Mouse (Mus musculus) stomach, postnatal 0 days (tissue): ENCODE results near the gene Lrpprc. TPM values are rescaled to one million over a fixed set of nuclear protein-coding genes. Genes with fewer than 3 reads are reported as not detected.

Experiments
- ATAC-seq: fragments of 200-750 bp; cut with Nextera tagmentation; 2 replicates; pipeline ENCODE4 v1.8.0; 2017; ENCODE audit not compliant: low FRiP score, low TSS enrichment
- DNase-seq: peaks from one replicate; pipeline ENCODE4 v3.0.0-alpha.2; 2016; ENCODE audit warnings: low spot score
- H3K27ac ChIP-seq: fragments of 300-500 bp; sonication (generic); replicated peaks from 2 replicates; pipeline ENCODE4 v1.5.1; 2014; ENCODE audit warnings: mild to moderate bottlenecking, control low read depth
- H3K27me3 ChIP-seq: fragments of 300-500 bp; sonication (generic); 2 replicates; pipeline ENCODE4 v1.6.1; 2014; ENCODE audit warnings: low read length; ENCODE audit not compliant: control insufficient read depth, insufficient read depth
- H3K36me3 ChIP-seq: fragments of 300-500 bp; sonication (generic); 2 replicates; pipeline ENCODE4 v1.6.1; 2014; ENCODE audit warnings: low read length, mixed read lengths; ENCODE audit not compliant: control insufficient read depth, insufficient read depth
- H3K4me1 ChIP-seq: fragments of 300-500 bp; sonication (generic); replicated peaks from 2 replicates; pipeline ENCODE4 v1.6.1; 2014; ENCODE audit warnings: antibody characterized with exemption; ENCODE audit not compliant: control insufficient read depth, insufficient read depth
- H3K4me2 ChIP-seq: fragments of 300-500 bp; sonication (generic); replicated peaks from 2 replicates; pipeline ENCODE4 v1.6.1; 2014; ENCODE audit warnings: low read depth, mild to moderate bottlenecking, control low read depth, moderate library complexity
- H3K4me3 ChIP-seq: fragments of 300-500 bp; sonication (generic); 2 replicates; pipeline ENCODE4 v1.5.1; 2014; ENCODE audit warnings: low read depth, low read length, control low read depth
- H3K9ac ChIP-seq: fragments of 300-500 bp; sonication (generic); 2 replicates; pipeline ENCODE4 v1.6.1; 2014; ENCODE audit warnings: mild to moderate bottlenecking, low read length, control low read depth, mixed read lengths
- H3K9me3 ChIP-seq: fragments of 300-500 bp; sonication (generic); 2 replicates; pipeline ENCODE4 v1.6.1; 2016; ENCODE audit warnings: low read length; ENCODE audit not compliant: control insufficient read depth
- CTCF ChIP-seq: IDR thresholded peaks from 2 replicates; pipeline ENCODE4 v1.5.1; 2016; ENCODE audit warnings: antibody characterized with exemption, low read depth, mild to moderate bottlenecking, moderate library complexity
- EP300 ChIP-seq: optimal IDR thresholded peaks from 2 replicates; pipeline ENCODE3; 2016; ENCODE audit warnings: antibody characterized with exemption
- WGBS: fragments of 180-500 bp; shearing (Covaris S2); extraction: QIAGEN DNeasy Blood & Tissue Kit; methylation state at CpG from one replicate; pipeline ENCODE4 v1.1.7; 2014; 5-methylcytosine and 5-hydroxymethylcytosine counted together
- polyA plus RNA-seq: library from polyadenylated mRNA; unstranded; fragments of >200 nt; fragmentation: Nextera tagmentation; extraction: Ambion mirVana; gene quantifications from 2 replicates; pipeline ENCODE4 v1.2.1, GENCODE M21; 2015

The Lrpprc gene
- polyA plus RNA-seq, 1 experiment from 2014 or later = 14.6 TPM

DNA sequence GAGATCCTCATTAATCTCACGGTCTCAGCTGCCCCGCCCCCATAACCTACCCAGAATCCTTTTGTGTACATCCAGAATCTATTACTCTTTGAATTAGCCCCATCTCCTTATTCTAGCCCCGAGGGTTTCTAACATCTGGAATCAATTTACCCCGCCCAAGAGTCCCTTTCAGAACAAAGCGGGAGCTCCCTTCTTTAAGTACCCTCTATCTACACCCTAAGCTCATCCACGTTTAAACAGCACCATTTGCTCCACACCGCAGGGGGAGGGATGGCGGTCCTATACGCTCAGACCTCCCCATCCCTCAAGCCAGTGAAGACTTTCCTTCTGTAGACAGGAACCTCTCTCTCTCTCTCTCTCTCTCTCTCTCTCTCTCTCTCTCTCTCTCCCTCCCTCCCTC, 53.9 kb downstream of the Lrpprc start:
- 61% methylated on average over 9 of the region's 9 CpGs for WGBS
- Histone ChIP-seq H3K27ac (no peak overlapping the region), H3K36me3 (0 out of 2 replicates have a peak, but pooled peaks cover 6% of the 10 kb centered on the region), H3K4me1 (no peaks in the 10 kb centered on the region), H3K9ac (no peak overlapping the region), H3K27me3 (no peaks in the 10 kb centered on the region), H3K4me2 (no peak overlapping the region), H3K9me3 (no peaks in the 10 kb centered on the region), H3K4me3 (no peak overlapping the region)
- no peak for DNase-seq
- TF ChIP-seq CTCF (no peak), EP300 (no peak)
- no peak for ATAC-seq

GRCm38 (mm10) chr17:84732612-84733011, 58.0 kb downstream of the Lrpprc start:
- ATAC-seq (no peak), DNase-seq (no peak)
- Histone ChIP-seq H3K4me2 (no peak overlapping the region), H3K27me3 (no peaks in the 10 kb centered on the region), H3K36me3 (peaks cover 5% of the 10 kb centered on the region; the same call in 1 of the 2 replicates), H3K4me1 (no peaks in the 10 kb centered on the region), H3K9ac (no peak overlapping the region), H3K27ac (no peak overlapping the region), H3K4me3 (no peak overlapping the region), H3K9me3 (no peaks in the 10 kb centered on the region)
- TF ChIP-seq EP300 (no peak), CTCF (no peak)
- WGBS = 77% methylated on average over 8 of the region's 8 CpGs

- DNase-seq (no peak), ATAC-seq (no peak)
- TF ChIP-seq EP300 (no peak), CTCF (no peak)
- no peak overlapping the region for H3K27ac ChIP-seq
- 89% methylated on average over 12 of the region's 12 CpGs for WGBS
- H3K27me3 ChIP-seq = no peaks in the 10 kb centered on the region
- no peaks in the 10 kb centered on the region for H3K4me1 ChIP-seq
- H3K9me3 ChIP-seq = no peaks in the 10 kb centered on the region
- no peak overlapping the region for H3K4me3 ChIP-seq
- peaks cover 9% of the 10 kb centered on the region; the same call in 1 of the 2 replicates for H3K36me3 ChIP-seq
- H3K9ac ChIP-seq = no peak overlapping the region
- H3K4me2 ChIP-seq = no peak overlapping the region
Measured at GRCm38 (mm10) chr17:84731361-84731760, 59.2 kb downstream of the Lrpprc start.

- Histone ChIP-seq H3K9me3 (no peaks in the 10 kb centered on the region), H3K4me3 (no peak overlapping the region), H3K27me3 (no peaks in the 10 kb centered on the region), H3K4me1 (no peaks in the 10 kb centered on the region), H3K4me2 (no peak overlapping the region), H3K36me3 (peaks cover 18% of the 10 kb centered on the region), H3K27ac (no peak overlapping the region), H3K9ac (no peak overlapping the region)
- TF ChIP-seq CTCF (no peak), EP300 (no peak)
- DNase-seq = no peak
- WGBS = 94% methylated on average over 5 of the region's 5 CpGs
- ATAC-seq = no peak
Measured at GRCm38 (mm10) chr17:84729140-84729539, 61.4 kb downstream of the Lrpprc start.

GRCm38 (mm10) chr17:84728201-84728911, 62.2 kb downstream of the Lrpprc start:
- no peaks in the 10 kb centered on the region for H3K4me1 ChIP-seq
- DNase-seq (no peak), ATAC-seq (no peak)
- H3K27me3 ChIP-seq = no peaks in the 10 kb centered on the region
- TF ChIP-seq EP300 = no peak
- no peak for TF ChIP-seq CTCF
- no peak overlapping the region for H3K9ac ChIP-seq
- no peak overlapping the region for H3K4me3 ChIP-seq
- H3K9me3 ChIP-seq = no peaks in the 10 kb centered on the region
- no peak overlapping the region for H3K27ac ChIP-seq
- H3K4me2 ChIP-seq = no peak overlapping the region
- H3K36me3 ChIP-seq = peaks cover 18% of the 10 kb centered on the region
- 68% methylated on average over 1 of the region's 1 CpGs for WGBS

- DNase-seq = no peak
- TF ChIP-seq CTCF (no peak), EP300 (no peak)
- 94% methylated on average over 3 of the region's 3 CpGs for WGBS
- Histone ChIP-seq H3K4me3 (no peak overlapping the region), H3K4me1 (no peaks in the 10 kb centered on the region), H3K4me2 (no peak overlapping the region), H3K27me3 (no peaks in the 10 kb centered on the region), H3K36me3 (peaks cover 23% of the 10 kb centered on the region), H3K27ac (no peak overlapping the region), H3K9me3 (no peaks in the 10 kb centered on the region), H3K9ac (no peak overlapping the region)
- no peak for ATAC-seq
Measured at GRCm38 (mm10) chr17:84725163-84725562, 65.4 kb downstream of the Lrpprc start.
